Mouse (Mus musculus) adrenal gland, postnatal 10 days (tissue): ENCODE data around the gene Clca2. TPM values are rescaled to one million over a fixed set of nuclear protein-coding genes. Genes with fewer than 3 reads are reported as not detected.
A peak's percentile ranks its signal among the peaks of the same experiment; 100 is the strongest.

Experiments
- DNase-seq: peaks from one replicate; pipeline ENCODE4 v3.0.0; 2021; ENCODE audit warnings: mixed read lengths
- long read RNA-seq, 2 experiments: library from polyadenylated mRNA; stranded (forward); transcript quantifications; one replicate each; pipeline ENCODE4 v2.0.0; 2021
- total RNA-seq, 2 experiments: library from RNA; stranded (reverse); gene quantifications; 2 replicates each; pipeline ENCODE4 v1.2.3; 2021

Clca2 gene
- total RNA-seq: under 1 TPM; 0.33 to 0.70 TPM
- long read RNA-seq, experiment 1: 0 reads
- long read RNA-seq, experiment 2: 0 reads

- no peak for DNase-seq
These were observed at the start of gene Clca2 for GRCm38 (mm10) chr3:145099291-145099690. Clca2 (minus strand) TSS chr3:145099443.

- DNase-seq: no peak
These were observed 48.7 kb upstream of the Clca2 start for GRCm38 (mm10) chr3:145147952-145148351.

GRCm38 (mm10) chr3:145147483-145147882, 48.2 kb upstream of the Clca2 start:
- peak; percentile 4 for DNase-seq

GRCm38 (mm10) chr3:145146871-145147270, 47.6 kb upstream of the Clca2 start:
- DNase-seq: no peak

DNA sequence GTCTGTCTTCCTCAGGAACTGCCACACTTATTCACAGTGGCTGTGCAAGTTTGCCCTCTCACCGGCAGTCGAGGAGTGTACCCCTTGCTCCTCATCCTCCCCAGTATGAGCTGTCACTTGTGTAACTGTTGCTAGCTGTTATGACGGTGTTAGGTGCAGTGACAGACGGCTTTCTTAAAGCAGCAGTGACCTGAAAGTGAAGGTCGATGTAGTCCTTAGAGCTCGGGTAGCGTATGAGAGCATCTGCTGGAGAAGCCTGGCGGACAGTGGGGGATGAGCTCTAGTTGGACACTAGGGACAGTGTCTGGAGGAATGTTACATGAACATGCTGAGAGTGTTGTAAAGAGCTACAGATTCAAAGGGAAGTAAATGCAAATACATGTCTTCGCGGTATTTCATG, 44.6 kb upstream of the Clca2 start:
- DNase-seq: no peak

- no peak for DNase-seq
These were observed 43.7 kb upstream of the Clca2 start for GRCm38 (mm10) chr3:145142925-145143324.

GRCm38 (mm10) chr3:145140236-145140635, 41.0 kb upstream of the Clca2 start:
- no peak for DNase-seq

DNA sequence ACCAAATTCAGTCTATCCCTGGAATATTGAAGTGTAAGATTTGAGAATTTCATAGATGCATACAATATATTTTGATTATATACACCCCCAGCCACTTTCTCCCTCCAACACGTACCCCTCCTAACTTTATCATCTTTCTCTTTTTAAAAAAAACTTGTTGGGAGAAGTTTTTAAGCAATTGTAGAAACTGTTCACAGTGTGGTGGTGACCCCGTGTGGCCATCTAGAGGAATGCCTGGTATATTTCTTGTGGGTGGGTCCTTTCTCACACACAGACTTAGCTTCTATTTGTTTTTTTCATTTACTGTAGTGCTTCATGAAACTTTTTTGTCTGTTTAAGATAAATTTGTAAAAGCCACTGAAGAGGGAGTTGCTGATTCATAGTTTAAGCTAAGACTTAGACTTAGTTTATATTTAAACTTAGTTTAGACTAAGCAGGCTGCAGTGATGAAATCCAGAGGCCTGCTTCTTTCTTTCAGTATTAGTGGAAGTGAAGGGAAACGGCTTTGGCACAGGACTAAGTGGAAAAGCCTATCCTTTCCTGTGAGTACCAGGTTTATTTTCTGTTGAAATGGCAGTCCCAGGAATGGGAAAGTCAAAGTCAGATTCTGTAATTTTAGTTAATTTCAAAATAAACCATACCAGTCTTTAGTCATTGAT, 32.1 kb upstream of the Clca2 start:
- peak; percentile 50 for DNase-seq

GRCm38 (mm10) chr3:145129356-145129755, 30.1 kb upstream of the Clca2 start:
- no peak for DNase-seq

DNA sequence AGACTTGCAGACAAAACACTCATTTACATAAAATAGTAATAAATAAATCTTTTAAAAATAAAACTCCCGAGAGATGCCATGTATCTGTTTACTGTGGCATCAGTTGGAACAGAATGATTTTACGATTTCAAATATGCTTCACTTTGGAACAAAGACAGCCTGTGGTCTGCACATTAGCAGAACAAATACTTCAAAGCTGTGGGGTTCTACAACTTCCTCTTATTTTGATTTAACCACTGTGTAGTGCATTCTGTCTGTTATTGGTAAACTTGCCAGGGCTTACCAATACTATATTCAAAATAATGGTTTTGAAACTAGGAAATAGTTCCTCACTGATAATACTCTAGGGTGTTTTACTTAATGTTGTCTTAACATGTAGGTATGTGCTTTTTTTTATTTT, 27.4 kb upstream of the Clca2 start:
- no peak for DNase-seq

DNA sequence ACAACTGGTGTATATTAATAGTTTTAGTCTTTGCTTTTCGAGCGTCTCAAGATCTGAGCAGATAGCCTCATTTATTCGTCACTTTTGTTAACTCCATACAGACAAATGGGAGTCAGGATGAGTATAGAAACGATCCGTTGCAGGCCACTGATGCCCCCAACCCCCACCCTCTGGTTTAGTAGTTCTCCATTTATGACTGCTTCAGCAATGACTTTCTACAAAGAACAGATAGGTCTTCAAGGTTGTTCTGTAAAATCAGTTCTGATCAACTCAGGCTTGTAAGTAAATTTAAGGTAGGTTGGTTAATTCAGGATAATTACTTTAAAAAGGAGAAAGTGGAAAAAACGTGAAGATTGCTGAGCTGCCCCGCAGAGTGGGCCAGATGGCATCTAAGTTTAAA, 20.2 kb upstream of the Clca2 start:
- DNase-seq: peak; percentile 16

DNA sequence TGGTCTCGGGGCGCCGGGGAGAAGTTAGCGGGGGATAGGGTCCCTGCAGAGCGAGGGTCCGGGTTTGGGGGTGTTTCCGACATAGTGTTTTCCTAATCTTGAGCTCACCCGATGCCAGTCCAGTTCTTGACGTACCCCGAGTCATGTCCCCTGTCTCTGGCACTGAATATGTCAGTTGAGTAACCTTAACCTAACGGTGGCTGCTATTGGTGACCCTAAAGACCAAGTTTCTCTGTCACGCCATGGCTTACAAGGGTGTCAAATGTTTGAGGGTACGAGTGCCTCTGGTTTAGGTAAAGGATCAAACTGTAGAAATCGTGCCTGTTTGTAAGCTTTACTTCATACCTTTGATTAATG, 19.7 kb upstream of the Clca2 start:
- no peak for DNase-seq

DNA sequence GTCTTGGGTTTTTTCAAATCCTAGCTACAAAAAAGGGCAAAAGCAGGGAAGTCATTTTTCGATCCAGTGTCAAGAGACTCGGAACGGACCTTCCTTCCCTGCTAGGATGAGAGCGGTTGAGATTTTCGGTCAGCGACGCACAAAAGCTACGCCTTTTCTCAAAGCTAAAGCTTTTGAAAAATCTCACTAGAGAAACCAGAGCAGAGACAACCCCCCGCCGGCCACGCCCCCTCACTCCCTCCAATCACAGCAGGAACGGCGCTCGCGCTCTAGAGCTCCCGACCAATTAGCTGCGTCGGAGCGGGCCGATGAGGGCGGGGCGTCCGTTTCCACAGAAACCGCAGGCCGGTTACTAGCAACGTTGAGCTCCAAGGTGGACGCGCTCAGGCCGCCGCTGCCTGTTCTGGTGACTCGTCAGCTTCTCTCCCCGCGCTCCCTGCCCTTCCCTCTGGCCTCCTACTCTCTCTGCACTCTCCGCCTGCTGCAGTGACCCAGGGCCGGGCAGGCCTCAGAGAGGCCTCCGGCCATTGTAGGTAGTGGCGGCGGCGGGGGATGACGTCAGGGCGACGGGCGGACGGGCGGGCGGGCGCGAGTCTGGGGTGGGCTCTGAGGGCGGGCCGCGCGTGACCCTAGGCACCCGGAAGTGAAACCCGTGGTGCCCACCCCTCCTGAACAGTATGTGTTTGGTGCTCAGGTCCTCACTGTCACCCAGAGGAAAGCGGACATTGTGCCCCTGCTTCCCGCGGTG, 19.2 kb upstream of the Clca2 start, which contains the start of gene Odf2l:
Gene Odf2l (plus strand): TSS at position 335 of the 748 bp plus-strand sequence.
- peak; percentile 98 for DNase-seq

DNA sequence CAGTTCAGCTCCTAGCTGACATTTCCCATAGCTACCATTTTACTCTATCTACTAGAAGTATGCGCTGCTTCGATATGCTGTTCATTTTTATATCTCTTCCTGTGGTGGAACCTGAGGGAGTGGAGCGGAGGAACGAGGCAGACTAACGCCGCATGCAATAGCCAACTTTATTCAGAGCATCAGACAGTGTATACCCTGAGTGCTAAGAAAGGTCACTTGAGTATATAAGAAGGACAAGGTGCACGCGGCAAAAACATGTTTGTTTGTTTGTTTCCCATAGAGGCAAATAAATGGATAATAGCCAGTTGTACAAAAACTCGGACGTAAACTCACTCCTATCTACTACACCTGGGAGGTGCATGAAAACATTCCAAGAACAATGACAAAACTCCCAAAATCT, 18.4 kb upstream of the Clca2 start:
- no peak for DNase-seq

DNA sequence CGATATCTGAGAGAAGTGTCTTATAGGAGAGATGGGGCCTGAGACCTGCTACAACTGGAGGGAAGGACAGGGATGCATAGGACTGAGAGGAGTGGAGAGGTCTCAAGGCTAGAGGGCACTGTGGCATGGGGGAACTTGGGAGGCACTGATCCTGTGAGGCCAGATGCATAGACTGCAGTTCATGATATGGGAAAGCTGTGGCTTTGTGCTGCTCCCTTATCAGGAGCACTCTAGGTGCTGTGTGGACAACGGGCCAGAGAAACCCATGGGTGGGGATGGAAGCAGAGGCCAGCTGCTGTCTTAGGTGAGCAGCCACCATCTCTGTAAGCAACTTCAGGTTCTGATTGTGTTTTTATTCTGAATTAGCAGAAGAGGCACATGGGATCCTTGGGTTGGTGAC, 15.9 kb upstream of the Clca2 start:
- DNase-seq: no peak

DNA sequence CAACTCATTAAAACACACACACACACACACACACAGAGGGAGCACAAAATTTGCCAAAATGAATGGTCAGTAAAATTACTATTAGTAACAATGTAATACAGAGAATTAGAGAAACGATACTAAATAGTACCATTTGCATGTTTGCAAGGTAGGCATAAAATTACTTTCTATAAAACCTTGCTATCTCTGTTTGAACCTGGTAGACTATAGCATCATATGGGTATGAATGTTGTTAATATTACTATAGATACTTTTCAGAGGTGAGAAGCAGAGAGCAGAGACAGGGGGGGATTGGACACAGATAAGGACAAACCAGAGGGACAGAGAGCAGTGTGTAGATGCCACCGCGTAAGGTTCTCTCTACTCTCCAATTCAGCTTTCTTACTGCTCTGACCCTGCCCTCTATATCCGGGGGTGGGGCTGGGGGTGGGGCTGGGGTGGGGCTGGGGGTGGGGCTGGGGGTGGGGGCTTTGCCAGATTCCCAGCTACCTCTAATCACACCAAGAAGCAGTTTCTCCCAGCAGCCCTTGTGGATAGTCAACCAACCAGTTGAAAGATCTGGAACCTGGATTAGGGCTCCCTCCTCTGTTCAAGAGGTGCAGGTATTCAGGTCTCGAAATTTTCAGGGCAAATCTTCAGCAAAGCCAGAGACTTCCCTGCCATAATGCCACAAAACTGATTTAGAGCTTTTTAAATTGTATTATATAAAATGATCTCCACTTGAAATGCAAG, 6.7 kb upstream of the Clca2 start:
- DNase-seq: no peak

GRCm38 (mm10) chr3:145105076-145105772, 6.0 kb upstream of the Clca2 start:
- DNase-seq: no peak

DNA sequence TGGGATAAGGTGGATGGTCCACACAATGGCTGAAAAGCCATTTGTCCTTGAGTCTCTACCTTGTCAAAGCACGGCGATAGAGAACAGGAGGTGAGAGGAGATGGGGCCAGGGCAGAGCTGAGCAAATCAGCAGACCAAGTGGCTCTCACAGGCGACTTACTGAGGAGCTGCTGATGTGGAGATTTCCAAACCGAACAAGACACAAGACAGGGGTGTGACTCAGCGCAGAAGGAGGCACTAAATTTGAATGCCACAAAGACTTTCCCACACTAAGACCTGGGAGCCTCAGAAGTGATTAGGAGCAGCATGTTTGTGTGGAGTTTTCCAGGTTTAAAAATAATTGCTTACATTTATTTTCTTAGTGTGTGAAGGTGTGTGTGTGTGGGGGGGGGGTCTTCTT, 4.5 kb upstream of the Clca2 start:
- no peak for DNase-seq

DNA sequence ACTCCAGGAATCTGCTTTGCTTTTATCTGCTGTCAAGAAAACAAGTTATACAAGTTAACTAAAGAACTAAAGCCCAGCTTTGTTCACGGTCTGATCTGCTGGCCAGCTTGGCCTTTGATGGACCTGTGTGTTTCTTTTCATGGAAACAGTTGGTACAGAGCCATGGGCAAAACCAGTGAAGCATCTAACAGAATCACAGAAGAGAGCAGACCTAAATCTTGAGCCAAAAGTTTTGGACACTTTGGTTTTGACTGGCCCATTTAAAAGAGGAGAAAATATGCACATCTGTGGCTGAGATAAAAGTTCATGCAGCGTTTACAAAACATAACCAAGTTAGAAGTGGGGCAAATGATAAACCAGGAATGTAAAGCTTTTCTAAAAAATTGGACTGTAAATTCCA, 4.1 kb upstream of the Clca2 start:
- DNase-seq: no peak

DNA sequence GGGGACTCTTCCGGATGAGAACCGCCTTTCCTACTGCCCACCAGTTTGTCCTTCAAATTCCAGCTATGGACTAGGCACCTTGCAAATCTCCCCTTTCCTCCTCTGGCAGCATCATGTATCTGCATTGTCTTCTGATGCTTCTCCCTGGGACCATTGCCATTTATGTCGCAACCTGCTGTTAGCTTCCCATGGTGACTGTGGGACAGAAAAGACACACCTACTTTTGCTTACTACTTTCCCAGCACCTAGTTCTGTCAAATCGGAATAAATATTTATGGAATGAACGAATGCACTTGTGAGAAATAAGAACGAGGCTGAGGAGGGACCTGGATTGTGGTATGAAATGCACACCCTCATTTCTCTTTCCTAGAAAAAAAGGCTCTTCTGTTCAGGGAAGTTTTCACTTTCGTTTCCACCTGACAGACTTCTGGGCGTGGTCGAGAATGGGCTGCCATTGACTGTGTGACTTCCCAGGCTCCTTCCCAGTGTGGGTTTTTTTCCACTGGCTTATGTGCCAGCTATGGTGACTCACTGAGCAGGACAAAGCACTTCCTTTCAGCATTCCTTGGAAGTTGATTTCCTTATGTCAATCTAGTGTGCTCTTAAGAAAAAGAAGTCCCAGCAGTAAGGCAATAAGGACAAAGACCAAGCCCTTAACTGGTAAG, 2.8 kb upstream of the Clca2 start:
- no peak for DNase-seq

- DNase-seq: no peak
These were observed 11.2 kb downstream of the Clca2 start for GRCm38 (mm10) chr3:145087857-145088598.
